Mouse (Mus musculus) neutrophil, adult 5-6 weeks (primary cell): ENCODE measurements around the gene Spint2. TPM values are rescaled to one million over a fixed set of nuclear protein-coding genes. Genes with fewer than 3 reads are reported as not detected.

Experiments
- ATAC-seq: fragments of 151-379, 151-347 bp; 2 replicates; pipeline ENCODE4 v1.8.0; 2017; ENCODE audit warnings: mild to moderate bottlenecking, moderate TSS enrichment; ENCODE audit not compliant: insufficient number of reproducible peaks, poor library complexity, low FRiP score, severe bottlenecking; ENCODE audit errors: extremely low read depth
- total RNA-seq: library from RNA; stranded (forward); fragments of 200-1000 nt; gene quantifications from 2 replicates; pipeline ENCODE4 v1.2.3, GENCODE M21; 2017

The Spint2 gene
- total RNA-seq = 14.1 and 14.3 TPM in 2 replicates

- peak; percentile 34; the same call in 1 of the 2 replicates for ATAC-seq
Observed at GRCm38 (mm10) chr7:29281201-29282073, at the start of gene Spint2. Gene Spint2, minus strand, starts transcription at chr7:29281912.

DNA sequence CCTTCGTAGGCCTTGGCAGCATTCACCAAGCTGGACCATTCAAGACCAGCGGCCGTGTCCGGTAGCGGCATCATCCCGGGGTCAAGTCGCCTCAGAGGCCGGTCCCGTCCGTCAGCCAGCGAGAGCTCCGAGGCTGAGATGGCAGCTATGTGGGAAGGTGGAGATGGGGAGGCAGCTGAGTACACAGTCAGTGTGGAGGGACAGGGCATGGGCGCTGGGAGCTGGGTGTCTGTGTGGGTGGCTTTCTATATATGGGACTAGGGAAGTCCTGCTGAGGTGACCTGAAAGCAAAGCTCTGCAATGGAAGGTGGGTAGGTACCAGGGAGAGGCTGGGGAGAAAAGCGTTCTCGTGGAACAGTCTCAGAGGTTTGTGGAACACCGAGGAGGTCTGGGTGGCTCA lies 47.3 kb upstream of the Spint2 start:
- no peak for ATAC-seq

DNA sequence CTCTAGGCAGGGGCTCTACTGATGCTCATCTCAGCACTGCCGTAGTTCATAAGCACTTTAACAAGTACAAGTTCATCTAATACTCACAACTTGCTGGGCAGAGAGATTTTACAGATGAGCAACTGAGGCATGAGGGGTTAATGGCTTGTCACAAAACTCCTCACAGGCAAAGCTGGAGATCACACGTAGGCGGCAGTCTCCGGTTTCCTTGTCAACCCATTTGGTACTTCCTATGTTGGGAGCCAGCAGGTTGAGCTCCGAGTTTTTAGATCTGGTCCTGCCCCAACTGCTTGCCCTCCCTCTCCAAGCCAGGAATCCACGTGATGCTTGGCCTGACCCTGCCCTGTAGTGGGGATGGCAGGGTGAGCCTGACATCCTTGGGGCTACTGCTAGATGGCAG lies 45.4 kb upstream of the Spint2 start:
- no peak for ATAC-seq

GRCm38 (mm10) chr7:29319337-29320307 lies 37.9 kb upstream of the Spint2 start:
- ATAC-seq = no peak

- no peak for ATAC-seq
Observed at GRCm38 (mm10) chr7:29318115-29318911, 36.6 kb upstream of the Spint2 start.

DNA sequence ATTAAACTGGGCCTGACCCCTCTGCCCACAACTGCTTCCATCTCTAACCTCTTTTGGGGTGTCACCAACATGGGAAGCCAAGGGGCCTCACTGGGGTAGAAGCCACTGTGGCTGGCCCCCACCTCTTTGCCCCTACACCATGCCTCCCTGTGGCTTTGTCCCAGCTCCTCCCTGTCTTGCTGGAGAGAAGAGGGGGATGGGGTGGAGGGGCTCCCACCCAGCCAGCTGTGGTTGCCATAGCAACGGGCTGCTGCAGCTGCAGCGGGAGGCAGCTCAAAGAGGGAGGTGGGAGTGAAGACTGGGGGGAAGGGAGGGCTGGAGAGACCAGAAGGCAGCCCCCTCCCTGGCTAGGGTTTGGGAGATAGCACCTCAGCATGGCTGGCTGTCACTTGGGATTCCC lies 35.8 kb upstream of the Spint2 start:
- no peak for ATAC-seq

GRCm38 (mm10) chr7:29316976-29317375 lies 35.3 kb upstream of the Spint2 start:
- ATAC-seq = no peak

GRCm38 (mm10) chr7:29316137-29316734 lies 34.5 kb upstream of the Spint2 start:
- ATAC-seq = no peak

DNA sequence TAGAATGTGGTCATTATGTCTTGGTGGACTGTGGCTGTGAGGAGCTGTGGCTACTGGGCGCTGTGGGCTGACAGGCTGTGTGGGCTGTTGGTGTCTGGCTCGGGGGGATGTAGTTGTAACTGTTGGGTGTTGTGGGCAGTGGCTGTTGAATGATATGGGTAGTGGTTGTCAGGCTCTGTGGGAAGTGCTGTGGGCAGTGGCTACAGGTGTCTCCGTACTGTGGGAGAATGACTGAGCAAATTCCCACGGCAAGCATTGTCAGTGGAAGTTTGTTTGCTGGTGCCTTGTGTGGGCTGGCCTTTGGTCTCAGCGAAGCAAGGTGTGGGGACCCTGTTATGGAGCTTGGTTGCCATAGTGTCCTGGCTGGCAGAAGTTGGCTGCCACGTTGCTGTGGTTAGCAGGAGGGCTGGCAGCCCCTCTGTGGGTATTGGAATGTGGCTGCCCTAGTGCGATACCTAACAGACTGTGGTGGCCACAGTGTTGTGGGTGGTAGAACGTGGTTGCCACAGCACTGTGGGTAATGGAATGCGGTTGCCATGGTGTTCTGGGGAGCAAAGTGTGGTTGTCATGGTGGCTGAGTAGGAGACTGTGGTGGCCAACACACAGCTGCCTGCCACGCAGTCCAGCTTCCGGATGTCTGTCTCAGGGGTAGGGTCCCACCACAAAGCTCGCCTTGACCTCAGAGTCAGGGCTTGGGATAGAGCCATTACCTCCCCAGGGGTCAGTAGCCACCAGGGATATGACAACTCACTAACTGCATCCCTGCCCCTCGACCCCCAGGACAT lies 33.3 kb upstream of the Spint2 start:
- ATAC-seq = no peak

- no peak for ATAC-seq
Observed at GRCm38 (mm10) chr7:29313572-29314261, 32.0 kb upstream of the Spint2 start.

GRCm38 (mm10) chr7:29313051-29313450 lies 31.3 kb upstream of the Spint2 start:
- no peak for ATAC-seq

- no peak for ATAC-seq
Observed at GRCm38 (mm10) chr7:29309749-29310148, 28.0 kb upstream of the Spint2 start.

GRCm38 (mm10) chr7:29309221-29309721 lies 27.6 kb upstream of the Spint2 start:
- no peak for ATAC-seq

GRCm38 (mm10) chr7:29307350-29308104 lies 25.8 kb upstream of the Spint2 start:
- ATAC-seq = no peak

DNA sequence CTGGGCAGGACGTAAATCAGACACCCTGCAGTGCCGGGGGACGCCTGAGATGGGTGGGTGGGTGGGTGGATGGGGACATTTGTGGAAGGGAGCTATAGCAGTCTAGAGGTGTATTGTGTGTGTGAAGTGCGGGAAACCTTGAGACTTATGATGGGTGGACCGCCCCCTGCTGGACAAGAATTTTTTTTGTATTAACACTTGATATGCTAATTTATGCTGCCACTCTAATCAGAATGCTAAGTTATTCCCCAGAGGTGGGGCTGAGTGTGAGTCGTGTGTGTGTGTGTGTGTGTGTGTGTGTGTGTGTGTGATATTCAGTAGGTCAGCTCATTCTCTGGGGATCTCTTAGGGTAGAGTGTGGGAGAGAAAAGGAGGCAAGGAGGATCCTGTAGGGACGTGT lies 24.9 kb upstream of the Spint2 start:
- no peak for ATAC-seq

DNA sequence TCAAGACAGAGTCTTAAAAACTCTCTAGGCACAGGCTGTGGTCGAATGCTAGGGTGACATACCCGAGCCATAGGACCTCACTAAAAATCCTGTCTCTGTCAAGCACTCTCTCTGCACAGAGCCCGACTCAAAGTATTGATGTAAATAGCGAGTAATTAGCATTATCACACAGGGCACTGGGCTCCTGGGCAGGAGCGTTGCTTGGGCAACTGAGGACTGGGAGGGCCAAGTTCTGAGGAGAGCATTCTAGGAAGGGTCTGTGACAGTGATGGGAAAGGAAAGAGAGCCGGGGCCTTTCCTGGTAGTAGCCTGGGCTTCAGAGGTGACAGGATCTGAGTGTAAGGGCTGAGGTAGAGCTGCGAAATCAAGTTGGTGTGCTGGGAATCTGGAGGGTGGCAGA lies 24.4 kb upstream of the Spint2 start:
- no peak for ATAC-seq
